Mouse (Mus musculus) neural tube, embryonic 10.5 days (tissue): ENCODE results near the gene Olfr504.
"Not testable (repeated sequence)": the region's sequence is repeated elsewhere in the genome, so short reads cannot be mapped to it uniquely, and the experiment has no call there.

Source experiments
- DNase-seq: peaks from one replicate; pipeline ENCODE4 v3.0.0-alpha.2; 2017; ENCODE audit warnings: low spot score; ENCODE audit errors: extremely low spot score

Gene Olfr504

DNA sequence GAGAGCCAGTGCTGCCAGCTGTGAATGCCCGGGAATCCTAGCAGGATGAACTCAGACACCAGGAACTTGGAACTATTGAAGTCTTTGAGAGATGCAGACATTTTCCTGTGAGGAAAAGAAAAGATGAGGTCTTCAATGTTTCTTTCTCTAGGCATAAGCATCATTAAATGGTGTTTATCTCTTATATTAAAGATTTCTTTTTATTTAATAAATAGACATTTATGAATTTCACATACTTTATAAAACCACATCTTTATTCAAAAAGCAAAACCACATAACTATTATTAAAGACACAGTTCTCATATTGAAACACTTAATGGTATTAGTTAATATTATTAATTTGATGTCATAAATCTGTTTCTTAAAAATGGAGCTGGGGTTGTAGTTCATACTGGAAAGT lies at the start of gene Olfr504:
Gene Olfr504 (minus strand): TSS at position 101 of the 400 bp plus-strand sequence.
- no peak for DNase-seq

DNA sequence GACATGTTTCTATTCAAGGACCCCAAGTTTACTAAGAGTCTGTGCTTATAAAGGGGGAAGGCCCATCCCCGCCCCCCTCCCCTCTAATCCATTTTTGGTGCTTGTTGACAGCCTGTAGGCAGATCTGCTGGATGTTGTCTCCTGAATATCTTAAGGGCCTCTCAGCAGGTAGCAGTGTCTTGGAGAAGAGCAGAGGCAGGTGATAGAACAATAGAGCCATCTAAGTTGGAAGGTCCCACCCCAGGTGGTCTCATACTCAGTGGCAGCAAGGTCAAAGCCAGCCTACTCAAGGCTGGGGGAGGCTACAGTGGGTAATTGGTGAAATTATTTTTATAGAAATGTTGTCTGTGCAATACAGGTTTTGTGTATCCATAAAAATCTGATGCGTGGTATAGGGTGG lies 48.5 kb upstream of the Olfr504 start:
- no peak for DNase-seq

DNA sequence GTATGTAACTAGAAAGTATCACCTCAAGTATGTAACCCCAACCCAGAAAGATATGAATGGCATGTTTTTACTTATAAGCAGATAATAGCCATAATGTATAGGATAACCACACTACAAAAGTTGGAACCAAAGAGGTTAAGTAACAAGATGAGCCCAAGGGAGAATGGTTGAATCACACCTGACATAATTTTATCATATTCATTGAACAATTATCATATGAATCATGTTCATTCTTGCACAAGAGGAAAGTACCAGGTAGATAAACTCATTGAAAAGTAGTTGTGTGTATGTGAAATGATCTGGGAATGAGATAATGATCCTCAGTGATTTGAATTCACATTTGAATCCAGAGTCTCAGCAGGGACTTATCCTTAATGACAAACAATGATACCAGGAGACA lies 44.9 kb upstream of the Olfr504 start, which contains the start of gene Olfr506:
Gene Olfr506 (plus strand): TSS at position 301 of the 400 bp plus-strand sequence.
- no peak for DNase-seq

DNA sequence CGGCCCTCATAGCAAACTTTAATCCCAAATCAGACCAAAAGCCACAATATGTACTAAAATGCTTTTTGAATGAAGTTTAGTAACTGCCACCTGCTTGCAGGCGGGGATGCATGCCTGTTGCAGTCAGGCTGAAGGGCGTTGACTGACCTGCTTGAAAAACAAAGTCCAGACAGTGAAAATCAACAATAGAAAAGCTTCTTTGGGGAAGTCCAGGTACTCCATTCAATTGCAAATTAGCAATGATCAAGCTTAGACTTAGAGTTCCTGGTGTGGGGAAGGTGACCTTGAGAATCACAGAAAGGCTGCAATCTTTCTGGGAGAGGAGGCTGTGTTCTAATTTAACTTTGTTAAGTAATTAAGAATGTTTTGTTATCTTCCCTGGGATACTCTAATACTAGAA lies 36.3 kb upstream of the Olfr504 start:
- not testable (repeated sequence) for DNase-seq

DNA sequence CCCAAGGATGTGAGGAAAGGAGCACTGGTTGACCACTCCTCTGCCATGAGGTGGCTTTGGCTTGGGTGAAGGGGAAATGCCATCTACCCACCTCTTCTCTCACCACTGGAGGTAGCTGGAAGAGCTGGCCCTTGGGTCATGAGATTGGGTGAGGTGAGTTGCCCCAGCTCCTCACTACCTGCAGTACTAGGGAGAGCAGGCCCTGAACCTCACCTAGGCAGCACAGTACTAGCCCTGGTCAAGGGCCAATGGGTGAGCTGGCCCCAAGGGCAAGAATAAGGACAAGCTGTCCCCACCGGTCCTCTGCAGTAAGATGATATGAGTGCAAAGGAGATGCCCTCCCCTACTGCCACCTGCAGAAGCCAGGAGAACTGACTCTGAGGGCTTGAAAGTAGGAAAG lies 24.2 kb upstream of the Olfr504 start:
- DNase-seq, result no peak

DNA sequence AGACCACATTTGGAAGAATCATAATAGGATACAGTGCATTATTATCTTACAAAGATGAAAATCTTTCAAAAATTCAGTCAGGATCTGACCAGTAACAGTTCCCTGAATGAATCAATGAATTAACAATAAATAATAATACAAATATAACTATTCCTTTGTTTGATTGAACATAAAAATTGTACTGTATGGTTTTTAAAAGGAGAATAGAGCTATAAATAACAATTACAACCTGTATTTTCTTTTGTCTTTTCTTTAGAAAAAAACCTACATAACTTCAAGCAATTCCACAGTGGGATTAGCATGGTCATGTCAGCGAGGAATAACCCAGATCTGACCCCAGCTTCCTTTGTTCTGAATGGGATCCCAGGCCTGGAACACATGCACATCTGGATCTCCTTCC lies 21.4 kb downstream of the Olfr504 start, which contains the start of gene Olfr503:
Gene Olfr503 (plus strand): TSS at position 301 of the 400 bp plus-strand sequence.
- DNase-seq, result not testable (repeated sequence)

DNA sequence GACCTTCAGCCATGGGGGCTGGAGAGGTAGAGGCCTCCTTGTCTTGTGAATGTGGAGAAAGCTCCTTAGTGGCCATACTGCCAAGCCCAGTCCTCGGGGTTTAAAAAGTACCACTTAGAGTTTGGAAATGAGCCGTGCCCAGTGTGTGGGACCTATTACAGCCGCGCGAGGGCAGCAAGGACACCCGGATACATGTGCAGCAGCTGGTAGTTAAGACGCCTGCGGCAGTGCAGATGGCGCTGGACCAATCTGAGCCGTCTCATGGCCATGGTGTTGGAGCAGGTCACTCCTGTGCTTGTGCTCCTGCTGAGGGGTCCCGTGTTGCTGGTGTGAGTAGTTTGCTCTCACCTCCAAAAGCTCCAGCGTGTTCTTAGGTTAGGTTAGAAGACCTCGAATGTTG lies 23.2 kb downstream of the Olfr504 start:
- no peak for DNase-seq

DNA sequence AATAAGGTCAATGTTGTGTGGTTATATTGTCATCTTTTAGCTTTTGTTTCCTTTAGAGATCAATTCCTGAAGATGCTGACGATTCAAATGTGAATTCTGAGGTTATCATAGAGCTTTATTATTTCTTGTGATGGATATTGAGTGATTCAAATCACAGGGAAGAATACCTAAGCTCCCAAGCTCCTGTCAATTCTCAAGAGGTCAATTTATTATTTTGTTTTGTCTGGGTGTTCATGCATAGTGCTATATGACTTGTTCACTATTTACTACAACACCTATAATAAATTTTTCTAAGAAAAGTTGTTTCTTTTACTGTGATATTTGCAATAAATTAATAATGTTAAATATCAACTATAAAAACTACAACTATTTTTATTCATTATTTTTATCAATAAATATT lies 40.6 kb downstream of the Olfr504 start, which contains the start of gene Olfr502:
Gene Olfr502 (minus strand): TSS at position 101 of the 400 bp plus-strand sequence.
- DNase-seq, result no peak
